Mouse (Mus musculus): ENCODE results near the gene Nrf1. TPM values are rescaled to one million over a fixed set of nuclear protein-coding genes. Genes with fewer than 3 reads are reported as not detected.

The Nrf1 gene
- polyA plus RNA-seq, 1 experiment, result 20.4 TPM

DNA sequence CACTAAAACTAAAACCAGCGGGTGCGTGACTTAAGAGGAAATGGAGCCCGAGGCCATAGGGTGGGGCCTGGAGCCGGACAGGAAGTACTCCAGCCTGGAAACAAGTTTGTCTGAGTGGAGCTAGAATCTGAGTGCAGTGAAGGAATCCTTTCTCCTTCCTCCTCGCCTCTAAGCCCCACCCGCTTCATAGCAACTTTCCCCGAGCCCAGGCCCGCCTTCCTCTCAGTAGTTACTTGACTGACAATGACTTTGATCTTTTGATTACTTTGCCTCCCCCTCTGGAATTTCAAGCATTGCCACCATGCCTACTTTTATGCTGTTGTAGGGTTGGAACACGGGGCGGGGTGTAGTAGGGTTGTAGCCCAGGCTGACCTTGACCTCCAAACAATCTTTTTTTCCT lies 21.0 kb upstream of the Nrf1 start:
- H3K27ac ChIP-seq (ENCODE audit: insufficient read depth, low read depth, low read length), result no peak overlapping the region
- no peak overlapping the region for H3K4me3 ChIP-seq (ENCODE audit: insufficient read depth, low read length)
- peaks cover 8% of the 10 kb centered on the region for H3K4me1 ChIP-seq (ENCODE audit: control insufficient read depth, insufficient read depth, low read length)
- TF ChIP-seq POLR2A (IDR thresholded peaks at IDR 0.05; ENCODE audit: borderline replicate concordance, low read depth, low read length) (no peak), CTCF (IDR thresholded peaks at IDR 0.05; ENCODE audit: low read depth, low read length) (no peak)

- no peak overlapping the region for H3K27ac ChIP-seq (ENCODE audit: insufficient read depth, low read depth, low read length)
- H3K4me1 ChIP-seq (ENCODE audit: control insufficient read depth, insufficient read depth, low read length), result peaks cover 8% of the 10 kb centered on the region
- no peak overlapping the region for H3K4me3 ChIP-seq (ENCODE audit: insufficient read depth, low read length)
- TF ChIP-seq POLR2A (IDR thresholded peaks at IDR 0.05; ENCODE audit: borderline replicate concordance, low read depth, low read length) (no peak), CTCF (IDR thresholded peaks at IDR 0.05; ENCODE audit: low read depth, low read length) (no peak)
Measured at GRCm38 (mm10) chr6:30028358-30028757, 19.4 kb upstream of the Nrf1 start.

DNA sequence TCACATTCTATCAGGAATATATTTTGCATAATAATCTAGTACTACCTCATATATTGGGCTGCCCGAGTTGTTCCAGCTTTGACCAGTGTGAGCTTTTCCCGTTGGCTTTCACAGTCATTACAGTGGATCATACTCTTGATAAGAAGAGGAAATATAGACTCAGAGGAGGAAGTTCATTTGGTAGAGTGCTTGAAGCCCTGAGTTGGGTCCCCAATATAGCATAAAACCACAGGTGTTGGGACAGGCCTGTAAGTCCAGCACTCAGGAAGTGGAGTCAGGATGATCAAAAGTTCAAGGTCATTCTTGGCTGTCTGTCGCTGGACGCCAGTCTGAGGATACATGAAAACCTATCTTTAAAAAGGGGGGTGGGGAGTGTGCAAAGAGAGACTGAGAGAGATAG lies 12.7 kb upstream of the Nrf1 start:
- TF ChIP-seq CTCF (IDR thresholded peaks at IDR 0.05; ENCODE audit: low read depth, low read length) (no peak), POLR2A (IDR thresholded peaks at IDR 0.05; ENCODE audit: borderline replicate concordance, low read depth, low read length) (no peak)
- peaks cover 9% of the 10 kb centered on the region for H3K4me1 ChIP-seq (ENCODE audit: control insufficient read depth, insufficient read depth, low read length)
- H3K4me3 ChIP-seq (ENCODE audit: insufficient read depth, low read length), result no peak overlapping the region
- no peak overlapping the region for H3K27ac ChIP-seq (ENCODE audit: insufficient read depth, low read depth, low read length)

- Histone ChIP-seq H3K27ac (ENCODE audit: insufficient read depth, low read depth, low read length) (no peak overlapping the region), H3K4me3 (ENCODE audit: insufficient read depth, low read length) (no peak overlapping the region)
- TF ChIP-seq POLR2A (IDR thresholded peaks at IDR 0.05; ENCODE audit: borderline replicate concordance, low read depth, low read length) (no peak), CTCF (IDR thresholded peaks at IDR 0.05; ENCODE audit: low read depth, low read length) (no peak)
Measured at GRCm38 (mm10) chr6:30041498-30041897, 6.3 kb upstream of the Nrf1 start.

GRCm38 (mm10) chr6:30042483-30042882 lies 5.3 kb upstream of the Nrf1 start:
- TF ChIP-seq CTCF (IDR thresholded peaks at IDR 0.05; ENCODE audit: low read depth, low read length) (no peak), POLR2A (IDR thresholded peaks at IDR 0.05; ENCODE audit: borderline replicate concordance, low read depth, low read length) (no peak)
- Histone ChIP-seq H3K4me1 (ENCODE audit: control insufficient read depth, insufficient read depth, low read length) (peaks cover 14% of the 10 kb centered on the region), H3K4me3 (ENCODE audit: insufficient read depth, low read length) (no peak overlapping the region), H3K27ac (ENCODE audit: insufficient read depth, low read depth, low read length) (no peak overlapping the region)

More at GRCm38 (mm10) chr6:30041498-30041897, 6.3 kb upstream of the Nrf1 start:
- peaks cover 11% of the 10 kb centered on the region for H3K4me1 ChIP-seq (ENCODE audit: control insufficient read depth, insufficient read depth, low read length)

DNA sequence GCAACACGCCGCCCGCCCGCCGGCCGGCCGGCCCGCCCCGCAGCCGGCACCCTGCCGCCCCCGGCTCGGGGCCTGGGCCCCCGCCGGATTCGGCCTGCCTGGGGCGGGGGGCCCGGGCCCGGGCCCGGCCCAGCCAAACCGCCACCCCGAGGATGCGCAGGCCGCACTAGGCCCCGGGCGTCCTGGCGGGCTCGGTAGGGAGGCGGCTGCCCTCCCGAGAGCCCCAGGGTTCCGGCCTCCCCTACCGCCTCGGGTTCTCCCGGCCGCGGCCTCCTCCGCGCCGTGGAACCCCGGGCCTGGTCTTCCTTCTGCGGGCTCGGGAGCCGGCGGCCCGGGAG lies 344 bp downstream of the Nrf1 start:
- Histone ChIP-seq H3K27ac (ENCODE audit: insufficient read depth, low read depth, low read length) (peak overlapping the region; percentile 88), H3K4me1 (ENCODE audit: control insufficient read depth, insufficient read depth, low read length) (peaks cover 21% of the 10 kb centered on the region), H3K4me3 (ENCODE audit: insufficient read depth, low read length) (peak overlapping the region; percentile 65)
- TF ChIP-seq POLR2A (IDR thresholded peaks at IDR 0.05; ENCODE audit: borderline replicate concordance, low read depth, low read length) (no peak), CTCF (IDR thresholded peaks at IDR 0.05; ENCODE audit: low read depth, low read length) (no peak)

- TF ChIP-seq POLR2A (IDR thresholded peaks at IDR 0.05; ENCODE audit: borderline replicate concordance, low read depth, low read length) (no peak), CTCF (IDR thresholded peaks at IDR 0.05; ENCODE audit: low read depth, low read length) (no peak)
- peak overlapping the region; percentile 88 for H3K27ac ChIP-seq (ENCODE audit: insufficient read depth, low read depth, low read length)
- peaks cover 26% of the 10 kb centered on the region for H3K4me1 ChIP-seq (ENCODE audit: control insufficient read depth, insufficient read depth, low read length)
- peak overlapping the region; percentile 65 for H3K4me3 ChIP-seq (ENCODE audit: insufficient read depth, low read length)
Measured at GRCm38 (mm10) chr6:30048501-30049353, 939 bp downstream of the Nrf1 start.

- H3K4me3 ChIP-seq (ENCODE audit: insufficient read depth, low read length), result no peak overlapping the region
- TF ChIP-seq POLR2A (IDR thresholded peaks at IDR 0.05; ENCODE audit: borderline replicate concordance, low read depth, low read length) (no peak), CTCF (IDR thresholded peaks at IDR 0.05; ENCODE audit: low read depth, low read length) (no peak)
- H3K4me1 ChIP-seq (ENCODE audit: control insufficient read depth, insufficient read depth, low read length), result peaks cover 32% of the 10 kb centered on the region
- H3K27ac ChIP-seq (ENCODE audit: insufficient read depth, low read depth, low read length), result peak overlapping the region; percentile 54
Measured at GRCm38 (mm10) chr6:30053116-30053515, 5.3 kb downstream of the Nrf1 start.

- TF ChIP-seq CTCF (IDR thresholded peaks at IDR 0.05; ENCODE audit: low read depth, low read length) (no peak), POLR2A (IDR thresholded peaks at IDR 0.05; ENCODE audit: borderline replicate concordance, low read depth, low read length) (no peak)
- H3K27ac ChIP-seq (ENCODE audit: insufficient read depth, low read depth, low read length), result no peak overlapping the region
- 0 out of 2 replicates have a peak, but pooled peaks cover 3% of the 10 kb centered on the region for H3K4me1 ChIP-seq (ENCODE audit: control insufficient read depth, insufficient read depth, low read length)
- H3K4me3 ChIP-seq (ENCODE audit: insufficient read depth, low read length), result no peak overlapping the region
Measured at GRCm38 (mm10) chr6:30062544-30062943, 14.8 kb downstream of the Nrf1 start.

DNA sequence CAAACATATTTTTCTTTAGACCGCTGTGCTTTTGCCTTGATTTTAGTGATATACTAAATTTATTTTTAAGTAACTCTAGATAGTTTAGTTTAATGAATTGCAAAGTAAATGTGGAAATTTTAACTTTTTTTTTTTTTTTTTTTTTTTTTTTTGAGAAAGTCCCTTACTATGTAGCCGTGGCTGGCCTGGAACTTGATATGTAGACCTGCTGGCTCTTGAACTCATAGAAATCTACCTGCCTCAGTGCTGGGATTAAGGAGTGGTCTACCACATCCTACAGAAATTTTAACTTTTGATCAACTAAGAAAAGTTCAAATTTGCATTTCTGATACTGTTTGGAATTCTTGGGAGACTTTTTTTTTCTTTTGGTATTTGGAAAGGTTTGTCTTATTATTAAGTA lies 17.6 kb downstream of the Nrf1 start:
- no peak overlapping the region for H3K27ac ChIP-seq (ENCODE audit: insufficient read depth, low read depth, low read length)
- no peak overlapping the region for H3K4me3 ChIP-seq (ENCODE audit: insufficient read depth, low read length)
- TF ChIP-seq CTCF (IDR thresholded peaks at IDR 0.05; ENCODE audit: low read depth, low read length), result no peak
- no peak for TF ChIP-seq POLR2A (IDR thresholded peaks at IDR 0.05; ENCODE audit: borderline replicate concordance, low read depth, low read length)
- H3K4me1 ChIP-seq (ENCODE audit: control insufficient read depth, insufficient read depth, low read length), result 0 out of 2 replicates have a peak, but pooled peaks cover 3% of the 10 kb centered on the region

All from bone marrow macrophage, adult 2 months (primary cell).